ENCODE assay signal across 21 mouse cellular contexts in the genomic region with DNA sequence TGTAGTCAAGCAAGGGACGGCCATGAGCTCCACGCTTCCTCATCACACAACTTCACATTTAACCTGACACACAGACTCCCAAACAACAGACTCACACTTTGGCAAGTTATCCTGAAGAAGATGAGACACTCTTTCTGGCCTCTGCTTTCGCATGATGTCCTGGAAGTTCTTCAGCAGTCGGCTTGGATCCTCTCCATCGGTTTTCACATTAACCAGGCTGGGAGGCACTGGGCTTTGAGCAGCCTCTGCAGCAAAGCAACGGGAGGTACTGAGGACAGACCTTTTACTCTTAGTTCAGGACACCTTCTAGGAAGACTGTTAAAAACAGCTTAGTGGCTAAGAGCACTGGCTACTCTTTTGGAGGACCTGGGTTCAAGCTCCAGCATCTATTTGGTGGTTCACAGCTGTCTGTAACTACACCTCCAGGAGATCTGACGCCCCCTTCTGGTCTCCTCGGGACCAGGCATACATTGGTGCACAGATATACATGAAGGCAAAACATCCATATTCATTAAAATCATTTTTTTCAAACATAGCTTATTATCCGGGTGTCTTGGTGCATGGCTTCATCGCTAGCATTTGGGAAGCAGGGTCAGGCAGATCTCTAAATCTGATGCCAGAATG. TPM values are rescaled to one million over a fixed set of nuclear protein-coding genes. Genes with fewer than 3 reads are reported as not detected.
DNase-seq lines count a peak whose midpoint lies in the region; ATAC-seq and TF ChIP-seq lines count a peak whose summit lies in the region.
"Had no signal": no experiment of that assay in that cellular context is flagged by ENCODE, and none has a peak within 500 bp of the region (broad histone marks: within the 10 kb centered on the region; RNA-seq: fewer than 3 reads in every experiment).

No protein-coding gene starts in this region.

- intact Hi-C loops in left cerebral cortex, adult 2 months (cut with DNase I) = no loop called here

- H3K4me1 ChIP-seq in E14TG2a.4 (replicated peaks; ENCODE audit: low read depth, low read length) = peaks cover 25% of the 10 kb centered on the region

- peak; percentile 31 to 74 for DNase-seq in adrenal gland, adult (ENCODE audit: inconsistent age in 2 of 2, low spot score in 1 of 2)
- DNase-seq in adrenal gland, postnatal 10 days = no peak
- DNase-seq in left cerebral cortex, adult 2 months (ENCODE audit: extremely low spot score in 1 of 2, low spot score in 2 of 2) = no peak
- DNase-seq in left cerebral cortex, adult 18-20 months (ENCODE audit: low spot score in 2 of 2) = no peak
- peak; percentile 66 for DNase-seq in kidney, postnatal 14 days
- DNase-seq: adrenal gland, postnatal 14 days; cerebellum, postnatal 14 days; gastrocnemius, postnatal 10 days; layer of hippocampus, postnatal 36 days; lung, embryonic 14.5 days; right cerebral cortex, postnatal 25 days; thymus, adult 2 months had no signal

- peak; percentile 20 for TF ChIP-seq CTCF in left cerebral cortex, adult 2 months (IDR thresholded peaks at IDR 0.05)
- TF ChIP-seq CTCF in E14TG2a.4 (conservative IDR thresholded peaks at IDR 0.05; ENCODE audit: low read length) = peak; percentile 42

- no peaks in the 10 kb centered on the region for H3K27me3 ChIP-seq in E14TG2a.4 (ENCODE audit: insufficient read depth, low read length)
- H3K27me3 ChIP-seq: forebrain, embryonic 15.5 days had no signal

- ATAC-seq in activated CD4-positive, CD25-positive, alpha-beta regulatory T cell, adult 4 months = no peak
- ATAC-seq in erythroblast, adult 5-6 weeks (replicated peaks; ENCODE audit: low FRiP score, poor library complexity, severe bottlenecking) = no peak
- ATAC-seq: forebrain, embryonic 15.5 days had no signal

- no peak overlapping the region for H3K27ac ChIP-seq in left cerebral cortex, adult 2 months
- H3K27ac ChIP-seq: forebrain, embryonic 15.5 days; hindbrain, embryonic 14.5 days; kidney, postnatal 0 days had no signal

- peaks cover 72% of the 10 kb centered on the region for H3K36me3 ChIP-seq in E14TG2a.4 (ENCODE audit: insufficient read depth, low read length)

- H3K9me3 ChIP-seq in E14TG2a.4 (ENCODE audit: low read length) = no peaks in the 10 kb centered on the region
- H3K9me3 ChIP-seq: forebrain, embryonic 15.5 days had no signal

- H3K4me3 ChIP-seq in left cerebral cortex, adult 2 months = no peak overlapping the region
- H3K4me3 ChIP-seq in E14TG2a.4 (replicated peaks; ENCODE audit: low read length) = no peak overlapping the region
- H3K4me3 ChIP-seq: erythroblast, embryonic 14.5 days; forebrain, embryonic 15.5 days had no signal

RNA-seq across cellular contexts. Expression of gene Alas1, which starts 6.8 kb away (rescaled TPM):
- total RNA-seq in adrenal gland, postnatal 10 days (2021) = 1,000 to 10,000 TPM in 1 of 2 experiments, 100 to 1,000 TPM in 1; 940 to 1,609 TPM
- 100 to 1,000 TPM; 138 to 140 TPM for total RNA-seq in left cerebral cortex, adult 2 months (2021)
- total RNA-seq in left cerebral cortex, adult 18-20 months (2021) = 100 to 1,000 TPM; 135 to 137 TPM
- 10 to 100 TPM; 37.8 to 65.0 TPM for polyA plus RNA-seq in activated CD4-positive, CD25-positive, alpha-beta regulatory T cell, adult 4 months (2017; shearing (Covaris generic))
- total RNA-seq in erythroblast, adult 5-6 weeks (2015; ENCODE audit: low replicate concordance) = 72.5 and 82.2 TPM in 2 replicates
- total RNA-seq in erythroblast, adult 5-6 weeks (2017; ENCODE audit: low replicate concordance) = 51.7 and 126 TPM in 2 replicates

RNA-seq across cellular contexts. Expression of gene Tlr9, which starts 19.3 kb away (rescaled TPM):
- total RNA-seq in adrenal gland, postnatal 10 days (2021) = 1 to 10 TPM; 1.2 to 1.5 TPM
- total RNA-seq in left cerebral cortex, adult 2 months (2021) = 1 to 10 TPM in 1 of 2 experiments, under 1 TPM in 1; 0.82 to 1.1 TPM
- under 1 TPM; 0.91 to 0.95 TPM for total RNA-seq in left cerebral cortex, adult 18-20 months (2021)
- under 1 TPM in 1 of 2 experiments, not detected in 1; 0.13 TPM for polyA plus RNA-seq in activated CD4-positive, CD25-positive, alpha-beta regulatory T cell, adult 4 months (2017; shearing (Covaris generic))
- total RNA-seq in erythroblast, adult 5-6 weeks (2015; ENCODE audit: low replicate concordance) = 5.0 and 6.1 TPM in 2 replicates
- 0.56 and 1.9 TPM in 2 replicates for total RNA-seq in erythroblast, adult 5-6 weeks (2017; ENCODE audit: low replicate concordance)
- polyA plus RNA-seq: forebrain, embryonic 15.5 days; limb, embryonic 11.5 days; neural tube, embryonic 11.5 days had no signal

RNA-seq across cellular contexts. Expression of gene Twf2, which starts 38.7 kb away (rescaled TPM):
- total RNA-seq in adrenal gland, postnatal 10 days (2021) = 10 to 100 TPM; 38.5 to 58.6 TPM
- 10 to 100 TPM; 60.3 to 61.1 TPM for total RNA-seq in left cerebral cortex, adult 2 months (2021)
- 10 to 100 TPM; 50.9 to 60.8 TPM for total RNA-seq in left cerebral cortex, adult 18-20 months (2021)
- 100 to 1,000 TPM; 144 to 147 TPM for polyA plus RNA-seq in activated CD4-positive, CD25-positive, alpha-beta regulatory T cell, adult 4 months (2017; shearing (Covaris generic))
- 11.7 and 20.5 TPM in 2 replicates for total RNA-seq in erythroblast, adult 5-6 weeks (2015; ENCODE audit: low replicate concordance)
- total RNA-seq in erythroblast, adult 5-6 weeks (2017; ENCODE audit: low replicate concordance) = 18.5 and 25.8 TPM in 2 replicates

RNA-seq across cellular contexts. Expression of gene Poc1a, which starts 39.2 kb away (rescaled TPM):
- 1 to 10 TPM; 7.3 to 8.8 TPM for total RNA-seq in adrenal gland, postnatal 10 days (2021)
- 10 to 100 TPM; 18.6 to 19.6 TPM for total RNA-seq in left cerebral cortex, adult 2 months (2021)
- total RNA-seq in left cerebral cortex, adult 18-20 months (2021) = 10 to 100 TPM; 14.8 to 16.1 TPM
- polyA plus RNA-seq in activated CD4-positive, CD25-positive, alpha-beta regulatory T cell, adult 4 months (2017; shearing (Covaris generic)) = 10 to 100 TPM in 1 of 2 experiments, 1 to 10 TPM in 1; 7.9 to 13.5 TPM
- 3.5 and 4.4 TPM in 2 replicates for total RNA-seq in erythroblast, adult 5-6 weeks (2015; ENCODE audit: low replicate concordance)
- total RNA-seq in erythroblast, adult 5-6 weeks (2017; ENCODE audit: low replicate concordance) = 5.0 and 10.6 TPM in 2 replicates

RNA-seq across cellular contexts. Expression of gene Ppm1m, which starts 42.1 kb away (rescaled TPM):
- 100 to 1,000 TPM; 119 to 129 TPM for total RNA-seq in adrenal gland, postnatal 10 days (2021)
- 10 to 100 TPM; 22.2 to 26.4 TPM for total RNA-seq in left cerebral cortex, adult 2 months (2021)
- 10 to 100 TPM; 19.0 to 22.3 TPM for total RNA-seq in left cerebral cortex, adult 18-20 months (2021)
- polyA plus RNA-seq in activated CD4-positive, CD25-positive, alpha-beta regulatory T cell, adult 4 months (2017; shearing (Covaris generic)) = 10 to 100 TPM; 13.6 to 14.2 TPM
- 6.9 and 11.7 TPM in 2 replicates for total RNA-seq in erythroblast, adult 5-6 weeks (2015; ENCODE audit: low replicate concordance)
- 9.0 and 17.0 TPM in 2 replicates for total RNA-seq in erythroblast, adult 5-6 weeks (2017; ENCODE audit: low replicate concordance)

Comparison
In these comparisons a context has a peak if more than half of its experiments do, and no peak if none do; other contexts are left out.
1. DNase-seq: peak in adrenal gland, adult (2 of 2) and kidney, postnatal 14 days (single experiment); none in adrenal gland, postnatal 10 days (single experiment), left cerebral cortex, adult 2 months (0 of 2) and left cerebral cortex, adult 18-20 months (0 of 2).
2. RNA of gene Alas1, which starts 6.8 kb away (total RNA-seq): 940 to 1,609 TPM in adrenal gland, postnatal 10 days; 138 to 140 TPM in left cerebral cortex, adult 2 months, 135 to 137 TPM in left cerebral cortex, adult 18-20 months and 51.7 to 126 TPM in erythroblast, adult 5-6 weeks; every median in the first group is over 4 times any median in the second.